Mouse (Mus musculus) limb, embryonic 11.5 days (tissue): ENCODE results near the gene Agbl5. TPM values are rescaled to one million over a fixed set of nuclear protein-coding genes. Genes with fewer than 3 reads are reported as not detected.

Experiments
- ATAC-seq: fragments of 200-750 bp; cut with Nextera tagmentation; 2 replicates; pipeline ENCODE4 v1.8.0; 2017; ENCODE audit warnings: low read depth; ENCODE audit not compliant: insufficient number of reproducible peaks, low FRiP score, low TSS enrichment
- DNase-seq: peaks from one replicate; pipeline ENCODE4 v3.0.0-alpha.2; 2015; ENCODE audit warnings: low spot score
- H3K27ac ChIP-seq: fragments of 300-500 bp; sonication (generic); replicated peaks from 2 replicates; pipeline ENCODE4 v1.5.1; 2014; ENCODE audit warnings: low read depth, mild to moderate bottlenecking, low read length
- H3K27me3 ChIP-seq: fragments of 300-500 bp; sonication (generic); 2 replicates; pipeline ENCODE4 v1.6.1; 2014; ENCODE audit warnings: mild to moderate bottlenecking, low read length, mixed read lengths; ENCODE audit not compliant: control insufficient read depth, insufficient read depth
- H3K36me3 ChIP-seq: fragments of 300-500 bp; sonication (generic); 2 replicates; pipeline ENCODE4 v1.6.1; 2014; ENCODE audit warnings: mild to moderate bottlenecking, low read length, moderate library complexity, mixed read lengths; ENCODE audit not compliant: control insufficient read depth, insufficient read depth
- H3K4me1 ChIP-seq: fragments of 300-500 bp; sonication (generic); 2 replicates; pipeline ENCODE4 v1.6.1; 2014; ENCODE audit warnings: low read length, mixed read lengths; ENCODE audit not compliant: control insufficient read depth, insufficient read depth
- H3K4me2 ChIP-seq: fragments of 300-500 bp; sonication (generic); 2 replicates; pipeline ENCODE4 v1.6.1; 2014; ENCODE audit warnings: low read depth, mild to moderate bottlenecking, moderate library complexity; ENCODE audit not compliant: severe bottlenecking
- H3K4me3 ChIP-seq: fragments of 300-500 bp; sonication (generic); 2 replicates; pipeline ENCODE4 v1.5.1; 2014; ENCODE audit warnings: low read depth, low read length
- H3K9ac ChIP-seq: fragments of 300-500 bp; sonication (generic); 2 replicates; pipeline ENCODE4 v1.6.1; 2014; ENCODE audit warnings: mild to moderate bottlenecking, low read length
- H3K9me3 ChIP-seq: fragments of 300-500 bp; sonication (generic); 2 replicates; pipeline ENCODE4 v1.6.1; 2016; ENCODE audit warnings: low read length; ENCODE audit not compliant: control insufficient read depth
- WGBS: fragments of 180-500 bp; shearing (Covaris S2); extraction: QIAGEN DNeasy Blood & Tissue Kit; methylation state at CpG from one replicate; pipeline ENCODE4 v1.1.7; 2014; 5-methylcytosine and 5-hydroxymethylcytosine counted together
- polyA plus RNA-seq: library from polyadenylated mRNA; unstranded; fragments of >200 nt; fragmentation: Nextera tagmentation; extraction: Ambion mirVana; gene quantifications from 2 replicates; pipeline ENCODE4 v1.2.1, GENCODE M21; 2014

Agbl5 gene
- polyA plus RNA-seq, 1 experiment from 2014 or later: 35.7 TPM

DNA sequence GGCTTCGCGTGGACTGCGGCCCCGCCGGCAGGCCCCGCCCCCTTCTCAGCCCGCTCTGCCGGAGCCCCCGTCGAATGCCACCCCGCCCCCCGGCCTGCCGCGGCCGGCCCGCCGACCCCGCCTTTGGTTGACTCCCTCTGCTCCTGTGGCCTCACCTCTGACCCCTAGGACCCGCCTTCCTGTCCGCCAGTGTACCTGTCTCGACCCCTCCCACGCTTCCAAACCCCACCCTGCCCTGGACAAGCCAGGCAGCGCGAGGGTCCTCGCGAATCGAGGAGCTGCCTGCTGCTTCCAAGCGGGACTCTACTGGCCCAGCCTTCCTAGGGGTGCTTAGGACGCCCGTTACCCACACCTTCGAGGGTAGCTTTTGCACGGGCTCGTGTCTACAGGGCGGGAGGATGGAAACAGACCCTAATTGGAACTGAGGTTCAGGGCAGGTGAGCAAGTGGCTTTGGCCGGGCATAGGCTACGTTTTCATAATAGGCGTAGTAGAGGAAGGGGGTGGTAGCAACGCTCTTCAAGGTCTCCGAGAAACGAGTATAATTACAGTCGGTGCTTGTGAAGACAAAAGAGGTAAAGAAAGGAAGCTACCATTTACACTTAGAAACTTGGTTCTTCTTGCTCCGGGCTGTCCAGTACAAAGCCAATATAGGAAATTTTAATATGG is 727 bp downstream of the Agbl5 start:
- H3K9me3 ChIP-seq: no peaks in the 10 kb centered on the region
- peaks cover 6% of the 10 kb centered on the region for H3K4me1 ChIP-seq
- peak overlapping the region; percentile 89 for H3K27ac ChIP-seq
- H3K4me3 ChIP-seq: peak overlapping the region; percentile 58
- ATAC-seq (no peak; the same call in none of the 2 replicates), DNase-seq (peak; percentile 89)
- H3K27me3 ChIP-seq: no peaks in the 10 kb centered on the region
- peak overlapping the region; percentile 75 for H3K4me2 ChIP-seq
- peaks cover 22% of the 10 kb centered on the region; the same call in 1 of the 2 replicates for H3K36me3 ChIP-seq
- 2% methylated on average over 37 of the region's 42 CpGs for WGBS
- peak overlapping the region; percentile 80 for H3K9ac ChIP-seq

DNA sequence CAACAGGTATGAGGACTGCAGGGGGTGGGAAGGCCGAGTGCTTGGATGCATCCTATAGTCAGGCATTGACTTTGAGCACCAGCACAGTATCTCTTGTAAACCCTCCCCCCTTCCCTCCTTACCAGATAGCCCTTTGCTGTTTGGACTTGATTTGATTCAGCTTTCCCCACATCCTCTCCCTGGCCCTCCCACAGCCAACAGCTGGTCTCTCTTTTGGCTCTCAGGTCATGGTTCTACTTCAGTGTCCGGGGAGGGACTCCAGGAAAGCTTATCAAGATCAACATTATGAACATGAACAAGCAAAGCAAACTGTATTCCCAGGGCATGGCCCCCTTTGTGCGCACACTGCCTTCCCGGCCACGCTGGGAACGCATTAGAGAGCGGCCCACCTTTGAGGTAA is 1.9 kb downstream of the Agbl5 start:
- Histone ChIP-seq H3K4me3 (peak overlapping the region; percentile 58), H3K27ac (no peak overlapping the region), H3K9ac (peak overlapping the region; percentile 80), H3K4me1 (peaks cover 6% of the 10 kb centered on the region), H3K9me3 (no peaks in the 10 kb centered on the region), H3K27me3 (no peaks in the 10 kb centered on the region), H3K4me2 (peak overlapping the region; percentile 75; the same call in 1 of the 2 replicates), H3K36me3 (peaks cover 29% of the 10 kb centered on the region; the same call in 1 of the 2 replicates)
- WGBS: 85% methylated on average over 7 of the region's 7 CpGs
- no peak for DNase-seq
- ATAC-seq: no peak

DNA sequence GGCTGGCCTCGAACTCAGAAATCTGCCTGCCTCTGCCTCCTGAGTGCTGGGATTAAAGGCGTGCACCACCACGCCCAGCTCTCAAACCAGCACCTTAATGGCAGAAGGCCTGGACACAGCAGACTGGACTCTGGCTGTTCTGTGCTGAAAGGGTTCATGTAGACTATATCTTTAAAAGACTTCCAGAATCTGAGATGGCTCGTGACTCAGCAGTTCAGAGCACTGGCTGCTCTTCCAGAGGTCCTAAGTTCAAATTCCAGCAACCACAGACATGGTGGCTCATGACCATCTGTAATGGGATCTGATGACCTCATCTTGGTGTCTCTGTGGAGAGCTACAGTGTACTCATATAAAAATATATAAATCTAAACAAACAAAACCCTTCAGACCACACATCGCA is 13.4 kb downstream of the Agbl5 start:
- Histone ChIP-seq H3K4me2 (no peak overlapping the region), H3K27me3 (no peaks in the 10 kb centered on the region), H3K4me1 (peaks cover 6% of the 10 kb centered on the region; the same call in 1 of the 2 replicates), H3K36me3 (peaks cover 19% of the 10 kb centered on the region), H3K27ac (no peak overlapping the region), H3K9ac (no peak overlapping the region), H3K9me3 (no peaks in the 10 kb centered on the region), H3K4me3 (no peak overlapping the region)
- ATAC-seq (no peak), DNase-seq (no peak)
- 93% methylated on average over 5 of the region's 5 CpGs for WGBS

DNA sequence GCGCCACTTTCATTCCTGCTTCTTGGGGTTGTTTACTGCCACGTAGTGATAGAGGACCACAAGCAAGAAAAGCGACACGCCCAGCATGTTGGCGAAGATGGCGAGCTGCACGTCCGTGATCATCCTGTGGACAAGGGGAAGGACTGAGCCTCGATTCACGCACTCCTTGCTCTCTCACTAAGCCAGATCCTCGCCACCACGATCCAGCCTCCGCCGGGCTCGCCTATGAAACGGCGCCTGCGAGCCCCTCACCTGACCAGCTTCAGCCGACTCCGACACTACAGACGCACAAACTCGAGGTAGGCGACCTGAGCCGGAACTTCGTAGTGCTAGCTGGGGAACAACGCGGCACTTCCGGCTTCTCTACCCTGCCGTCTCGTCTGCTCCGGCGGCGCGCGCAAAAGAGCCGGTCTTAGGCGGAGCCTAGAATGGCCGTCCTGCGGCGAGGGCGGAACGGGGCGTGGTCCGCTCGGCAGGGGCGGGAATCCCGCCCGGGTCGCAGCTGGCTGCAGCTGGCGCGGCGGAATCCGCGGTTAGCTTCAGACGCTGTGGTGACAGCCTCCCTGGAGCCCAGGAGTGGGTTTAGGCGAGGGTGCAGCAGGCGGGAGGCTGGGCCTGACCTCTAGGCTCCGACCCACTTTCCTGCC is 19.0 kb downstream of the Agbl5 start, which contains the start of gene Ost4:
Ost4 (minus strand) TSS at position 376 of the 647 bp plus-strand sequence.
- WGBS: under 1% methylated on average over 58 of the region's 58 CpGs
- Histone ChIP-seq H3K4me3 (peak within 1 kb of the TSS; percentile 76), H3K4me1 (peaks cover 43% of the 10 kb centered on the region), H3K27me3 (no peaks in the 10 kb centered on the region), H3K4me2 (peak within 1 kb of the TSS; percentile 94), H3K9ac (peak within 1 kb of the TSS; percentile 84), H3K9me3 (no peaks in the 10 kb centered on the region), H3K36me3 (peaks cover 10% of the 10 kb centered on the region), H3K27ac (peak within 1 kb of the TSS; percentile 96)
- DNase-seq (peak; percentile 96), ATAC-seq (peak; percentile 91)

DNA sequence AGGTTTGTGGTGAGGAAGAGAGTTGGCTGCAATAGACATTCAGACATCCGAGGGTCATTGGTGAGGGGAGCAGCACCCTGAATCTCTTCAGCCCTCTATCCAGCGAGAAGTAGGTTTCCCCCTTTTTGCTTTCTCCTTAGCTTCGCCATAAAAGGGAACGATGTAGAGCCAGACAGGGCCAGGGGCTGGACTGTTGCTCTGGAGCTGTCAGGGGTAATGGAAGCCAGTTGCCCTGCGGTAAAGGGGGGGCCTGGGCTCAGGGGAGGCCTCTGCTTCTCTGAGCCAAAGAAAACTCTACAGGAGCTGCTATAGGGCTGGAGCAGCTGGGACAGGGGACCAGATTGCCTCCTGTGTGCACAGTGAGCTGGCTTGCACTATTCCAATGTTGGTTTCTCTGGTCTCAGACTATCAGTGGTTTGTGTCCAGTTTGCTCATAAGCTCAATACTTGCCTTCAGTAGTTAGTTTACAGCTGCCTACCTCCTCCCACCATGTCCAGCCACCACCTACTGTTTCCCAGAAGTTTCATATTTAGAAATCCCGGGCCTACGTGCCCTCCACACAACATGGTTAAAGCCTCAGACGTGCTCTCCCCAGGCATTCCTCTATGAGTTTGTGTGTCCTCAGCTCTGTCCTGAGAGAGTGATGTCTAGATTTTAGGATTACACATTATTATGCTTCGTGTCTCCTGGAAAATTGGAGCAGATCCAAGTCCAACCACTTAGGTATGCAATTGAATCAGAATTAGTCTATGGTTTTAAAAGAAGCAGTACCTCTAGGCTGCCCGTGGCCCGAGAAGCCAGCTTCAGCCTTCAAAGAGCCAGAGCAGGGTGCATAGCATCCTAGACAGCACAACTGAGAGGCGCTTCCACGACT is 20.2 kb downstream of the Agbl5 start:
- Histone ChIP-seq H3K36me3 (peaks cover 10% of the 10 kb centered on the region), H3K27me3 (no peaks in the 10 kb centered on the region), H3K27ac (peak overlapping the region; percentile 96), H3K4me3 (peak overlapping the region; percentile 76), H3K9me3 (no peaks in the 10 kb centered on the region), H3K9ac (peak overlapping the region; percentile 69; the same call in 1 of the 2 replicates), H3K4me2 (peak overlapping the region; percentile 94), H3K4me1 (peaks cover 48% of the 10 kb centered on the region)
- 25% methylated on average over 13 of the region's 13 CpGs for WGBS
- DNase-seq (peak; percentile 70), ATAC-seq (no peak)

DNA sequence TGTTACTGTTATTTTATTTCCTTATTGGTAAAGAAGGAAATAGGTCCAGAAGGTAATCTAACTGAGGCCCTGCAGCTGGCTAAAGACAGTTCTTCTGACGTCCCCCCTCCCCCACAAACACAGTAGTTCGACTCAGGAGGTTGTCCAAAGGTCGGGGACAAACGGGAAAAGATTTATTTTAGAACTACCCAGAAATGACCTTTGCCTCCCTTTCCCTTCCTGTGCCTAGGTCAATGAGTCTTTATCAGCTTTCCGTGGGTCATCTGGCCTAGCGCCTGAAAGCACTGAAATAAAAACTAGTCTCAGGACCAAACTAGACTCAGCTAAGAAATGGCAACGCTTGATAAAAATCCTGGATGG is 20.8 kb downstream of the Agbl5 start:
- Histone ChIP-seq H3K27ac (peak overlapping the region; percentile 96), H3K4me1 (peaks cover 49% of the 10 kb centered on the region), H3K9ac (no peak overlapping the region; the same call in 1 of the 2 replicates), H3K9me3 (no peaks in the 10 kb centered on the region), H3K4me3 (no peak overlapping the region), H3K36me3 (peaks cover 10% of the 10 kb centered on the region), H3K27me3 (no peaks in the 10 kb centered on the region), H3K4me2 (no peak overlapping the region)
- WGBS: 13% methylated on average over 7 of the region's 7 CpGs
- ATAC-seq: no peak
- no peak for DNase-seq

DNA sequence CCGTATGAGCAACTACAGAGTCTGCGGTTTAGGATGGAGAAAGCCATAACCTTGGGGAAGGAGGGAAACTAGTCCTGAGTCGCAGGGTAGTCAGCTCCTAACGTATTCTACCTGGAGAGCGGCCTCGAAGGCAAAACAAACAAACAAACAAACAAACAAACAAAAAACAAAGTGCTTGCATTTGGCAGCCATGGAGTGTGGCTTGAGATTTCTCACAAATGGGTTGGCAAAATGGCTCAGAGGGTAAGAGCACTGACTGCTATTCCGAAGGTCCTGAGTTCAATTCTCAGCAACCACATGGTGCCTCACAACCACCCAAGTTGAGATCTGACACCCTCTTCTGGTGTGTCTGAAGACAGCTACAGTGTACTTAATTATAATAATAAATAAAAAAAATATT is 21.4 kb downstream of the Agbl5 start:
- DNase-seq: no peak
- Histone ChIP-seq H3K27me3 (no peaks in the 10 kb centered on the region), H3K4me2 (no peak overlapping the region), H3K36me3 (peaks cover 6% of the 10 kb centered on the region), H3K4me1 (peaks cover 55% of the 10 kb centered on the region), H3K9me3 (no peaks in the 10 kb centered on the region), H3K27ac (peak overlapping the region; percentile 96; the same call in 1 of the 2 replicates), H3K9ac (no peak overlapping the region), H3K4me3 (no peak overlapping the region)
- no peak for ATAC-seq
- WGBS: 82% methylated on average over 7 of the region's 7 CpGs

DNA sequence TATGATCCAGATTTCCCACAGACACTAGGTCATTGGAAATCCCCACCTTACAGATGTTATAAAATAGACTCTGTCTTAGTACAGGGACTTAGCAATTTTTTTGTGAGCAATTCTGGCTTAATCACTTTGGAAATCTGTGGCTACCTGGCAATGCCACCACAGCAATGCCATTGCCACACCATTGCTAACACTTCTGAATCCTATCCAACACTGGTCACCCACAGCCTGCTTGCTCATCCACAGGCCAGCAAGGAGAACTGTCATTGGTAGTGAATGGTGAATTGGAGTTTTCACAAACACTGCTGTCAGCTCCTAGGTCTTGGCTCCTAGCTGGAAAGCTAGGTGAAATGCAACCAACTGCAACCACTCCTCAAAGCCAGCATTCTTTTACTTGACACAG is 22.0 kb downstream of the Agbl5 start:
- peaks cover 60% of the 10 kb centered on the region for H3K4me1 ChIP-seq
- H3K27ac ChIP-seq: peak overlapping the region; percentile 23
- ATAC-seq (no peak), DNase-seq (no peak)
- no peaks in the 10 kb centered on the region for H3K27me3 ChIP-seq
- H3K36me3 ChIP-seq: peaks cover under 1% of the 10 kb centered on the region; the same call in 1 of the 2 replicates
- no peak overlapping the region for H3K4me2 ChIP-seq
- no peak overlapping the region for H3K4me3 ChIP-seq
- H3K9me3 ChIP-seq: no peaks in the 10 kb centered on the region
- H3K9ac ChIP-seq: no peak overlapping the region
